Mouse (Mus musculus) embryonic stem cell, embryonic (primary cell): ENCODE results near the gene Unc5cl.

Experiments
- CTCF ChIA-PET, 4 experiments: fragments of 300-600 bp in 2 of 4; fragments of 350-600 bp in 2 of 4; sonication (Branson Sonifier 250); formaldehyde crosslinking; loops; one replicate each; lab custom pipeline; 2022; ENCODE audit warnings: inconsistent platforms in 2 of 4; lab: Charles Lee
- POLR2A ChIA-PET, 4 experiments: fragments of 300-600 bp in 2 of 4; fragments of 350-600 bp in 2 of 4; sonication (Branson Sonifier 250); formaldehyde crosslinking; loops; one replicate each; lab custom pipeline; 2022; ENCODE audit warnings: antibody characterized with exemption in 4 of 4, inconsistent platforms in 1 of 4; lab: Charles Lee

The Unc5cl gene

GRCm38 (mm10) chr17:48475444-48475843, 20.7 kb downstream of the Unc5cl start:
- POLR2A ChIA-PET: interaction anchor here in 2 of 4 experiments (1.2 to 1.3 kb wide), 2 partner anchors 8 to 9 kb away, joined by 3 read pairs; no protein-coding TSS in a partner anchor
- CTCF ChIA-PET: interaction anchor here in 1 of 4 experiments (1.2 kb wide), 1 partner anchor 8 kb away, joined by 4 read pairs; no protein-coding TSS in a partner anchor

GRCm38 (mm10) chr17:48479952-48480351, 25.3 kb downstream of the Unc5cl start:
- POLR2A ChIA-PET: interaction anchor here in 1 of 4 experiments (1.1 kb wide), 1 partner anchor 13 kb away, joined by 3 read pairs; no protein-coding TSS in a partner anchor
- CTCF ChIA-PET: interaction anchor here in 1 of 4 experiments (1.1 kb wide), 1 partner anchor 12 kb away, joined by 4 read pairs; no protein-coding TSS in a partner anchor

GRCm38 (mm10) chr17:48483764-48484163, 29.1 kb downstream of the Unc5cl start:
- POLR2A ChIA-PET: interaction anchor here in 2 of 4 experiments (0.7 to 2.9 kb wide), 4 partner anchors 9 to 29 kb away, joined by 3 to 15 read pairs (median 4); partner anchors contain the start of gene Unc5cl (in 1 of the 2)
- CTCF ChIA-PET: interaction anchor here in 3 of 4 experiments (0.6 to 2.3 kb wide), 5 partner anchors 16 to 55 kb away, joined by 3 to 11 read pairs (median 6); no protein-coding TSS in a partner anchor

GRCm38 (mm10) chr17:48484191-48484590, 29.5 kb downstream of the Unc5cl start:
- POLR2A ChIA-PET: interaction anchor here in 2 of 4 experiments (0.7 to 2.9 kb wide), 4 partner anchors 8 to 17 kb away, joined by 3 to 15 read pairs (median 4); no protein-coding TSS in a partner anchor
- CTCF ChIA-PET: interaction anchor here (0.6 to 2.2 kb wide), 5 partner anchors 17 to 442 kb away, joined by 3 to 7 read pairs (median 3); no protein-coding TSS in a partner anchor

GRCm38 (mm10) chr17:48489466-48489865, 34.8 kb downstream of the Unc5cl start:
- ChIA-PET POLR2A (interaction anchor here in 2 of 4 experiments (0.7 to 2.5 kb wide), 3 partner anchors 15 to 510 kb away, joined by 3 to 10 read pairs (median 4); no protein-coding TSS in a partner anchor), CTCF (no interaction called here)

- CTCF ChIA-PET: interaction anchor here in 2 of 4 experiments (0.6 to 1.5 kb wide), 3 partner anchors 25 to 1352 kb away, joined by 3 to 4 read pairs (median 3); no protein-coding TSS in a partner anchor
- POLR2A ChIA-PET: interaction anchor here (0.7 to 3.0 kb wide), 9 partner anchors 9 to 508 kb away, joined by 3 to 15 read pairs (median 5); no protein-coding TSS in a partner anchor
Measured at GRCm38 (mm10) chr17:48492621-48493020, 37.9 kb downstream of the Unc5cl start.

- POLR2A ChIA-PET: interaction anchor here (0.6 to 3.0 kb wide), 17 partner anchors 10 to 218 kb away, joined by 3 to 15 read pairs (median 4); no protein-coding TSS in a partner anchor
Measured at GRCm38 (mm10) chr17:48493582-48493981, 38.9 kb downstream of the Unc5cl start.

GRCm38 (mm10) chr17:48493986-48494385, 39.3 kb downstream of the Unc5cl start:
- ChIA-PET POLR2A (interaction anchor here (0.6 to 3.0 kb wide), 16 partner anchors 9 to 218 kb away, joined by 3 to 15 read pairs (median 4); no protein-coding TSS in a partner anchor), CTCF (interaction anchor here (0.6 to 1.5 kb wide), 7 partner anchors 27 to 772 kb away, joined by 3 to 7 read pairs (median 4); no protein-coding TSS in a partner anchor)

More at GRCm38 (mm10) chr17:48493582-48493981, 38.9 kb downstream of the Unc5cl start:
- CTCF ChIA-PET: interaction anchor here (0.6 to 1.5 kb wide), 7 partner anchors 26 to 773 kb away, joined by 3 to 7 read pairs (median 4); no protein-coding TSS in a partner anchor

- ChIA-PET POLR2A (interaction anchor here in 1 of 4 experiments (0.6 kb wide), 1 partner anchor 118 kb away, joined by 4 read pairs; no protein-coding TSS in a partner anchor), CTCF (no interaction called here)
Measured at GRCm38 (mm10) chr17:48497986-48498385, 43.3 kb downstream of the Unc5cl start.

- POLR2A ChIA-PET: interaction anchor here in 1 of 4 experiments (1.0 kb wide), 1 partner anchor 17 kb away, joined by 3 read pairs; no protein-coding TSS in a partner anchor
- CTCF ChIA-PET: interaction anchor here in 1 of 4 experiments (0.8 kb wide), 1 partner anchor 34 kb away, joined by 3 read pairs; no protein-coding TSS in a partner anchor
Measured at GRCm38 (mm10) chr17:48500846-48501445, 46.2 kb downstream of the Unc5cl start.

GRCm38 (mm10) chr17:48505006-48505405, 50.3 kb downstream of the Unc5cl start:
- ChIA-PET CTCF (interaction anchor here (0.5 to 4.1 kb wide), 9 partner anchors 22 to 468 kb away, joined by 3 to 13 read pairs (median 4); no protein-coding TSS in a partner anchor), POLR2A (interaction anchor here (0.5 to 2.3 kb wide), 12 partner anchors 9 to 94 kb away, joined by 3 to 10 read pairs (median 4); no protein-coding TSS in a partner anchor)

GRCm38 (mm10) chr17:48506986-48507385, 52.3 kb downstream of the Unc5cl start:
- CTCF ChIA-PET: interaction anchor here in 2 of 4 experiments (2.6 to 4.1 kb wide), 2 partner anchors 40 kb away, joined by 8 to 13 read pairs; no protein-coding TSS in a partner anchor
- POLR2A ChIA-PET: no interaction called here

GRCm38 (mm10) chr17:48509596-48509995, 54.9 kb downstream of the Unc5cl start:
- ChIA-PET CTCF (interaction anchor here in 1 of 4 experiments (0.6 kb wide), 1 partner anchor 87 kb away, joined by 3 read pairs; no protein-coding TSS in a partner anchor), POLR2A (no interaction called here)

- ChIA-PET POLR2A (no interaction called here), CTCF (interaction anchor here in 1 of 4 experiments (1.1 kb wide), 1 partner anchor 46 kb away, joined by 3 read pairs; no protein-coding TSS in a partner anchor)
Measured at GRCm38 (mm10) chr17:48512614-48513281, 58.0 kb downstream of the Unc5cl start.

GRCm38 (mm10) chr17:48514613-48515012, 59.9 kb downstream of the Unc5cl start:
- POLR2A ChIA-PET: no interaction called here
- CTCF ChIA-PET: no interaction called here

GRCm38 (mm10) chr17:48519046-48519445, 64.3 kb downstream of the Unc5cl start:
- CTCF ChIA-PET: interaction anchor here in 2 of 4 experiments (1.4 to 2.0 kb wide), 2 partner anchors 19 to 20 kb away, joined by 3 to 5 read pairs; no protein-coding TSS in a partner anchor
- POLR2A ChIA-PET: interaction anchor here in 3 of 4 experiments (0.6 to 1.3 kb wide), 4 partner anchors 14 to 399 kb away, joined by 3 to 4 read pairs (median 3); no protein-coding TSS in a partner anchor

GRCm38 (mm10) chr17:48520352-48520751, 65.7 kb downstream of the Unc5cl start:
- ChIA-PET CTCF (interaction anchor here in 1 of 4 experiments (0.7 kb wide), 1 partner anchor 181 kb away, joined by 6 read pairs; no protein-coding TSS in a partner anchor), POLR2A (interaction anchor here in 2 of 4 experiments (0.6 kb wide), 2 partner anchors 127 to 244 kb away, joined by 3 read pairs; no protein-coding TSS in a partner anchor)
